Mouse (Mus musculus) embryonic facial prominence, embryonic 11.5 days (tissue): ENCODE measurements at regions not wholly inside any gene's neighbourhood (a gene's known extent, or its start where the extent isn't known, plus 50 kb on each side); places are given as distances from the start of the nearest gene placed in this dataset.
A peak's percentile ranks its signal among the peaks of the same experiment; 100 is the strongest.

Experiments
- ATAC-seq: fragments of 200-750 bp; cut with Nextera tagmentation; replicated peaks from 2 replicates; pipeline ENCODE4 v1.8.0; 2017; ENCODE audit warnings: low read depth; ENCODE audit not compliant: insufficient number of reproducible peaks, low FRiP score, low TSS enrichment
- DNase-seq: peaks from one replicate; pipeline ENCODE4 v3.0.0-alpha.2; 2015; ENCODE audit warnings: low spot score
- H3K27ac ChIP-seq: fragments of 300-500 bp; sonication (generic); replicated peaks from 2 replicates; pipeline ENCODE4 v1.5.1; 2014; ENCODE audit warnings: mild to moderate bottlenecking, low read depth, low read length, control low read depth
- H3K27me3 ChIP-seq: fragments of 300-500 bp; sonication (generic); 2 replicates; pipeline ENCODE4 v1.6.1; 2014; ENCODE audit warnings: mild to moderate bottlenecking, low read length, moderate library complexity, mixed read lengths; ENCODE audit not compliant: control insufficient read depth, insufficient read depth
- H3K36me3 ChIP-seq: fragments of 300-500 bp; sonication (generic); replicated peaks from 2 replicates; pipeline ENCODE4 v1.6.1; 2014; ENCODE audit warnings: low read depth, mild to moderate bottlenecking, low read length, moderate library complexity, mixed read lengths; ENCODE audit not compliant: control insufficient read depth, insufficient read depth
- H3K4me1 ChIP-seq: fragments of 300-500 bp; sonication (generic); 2 replicates; pipeline ENCODE4 v1.6.1; 2014; ENCODE audit warnings: low read length, mixed read lengths; ENCODE audit not compliant: control insufficient read depth, insufficient read depth
- H3K4me2 ChIP-seq: fragments of 300-500 bp; sonication (generic); 2 replicates; pipeline ENCODE4 v1.6.1; 2014; ENCODE audit warnings: low read depth, mild to moderate bottlenecking, control low read depth, low read length, moderate library complexity
- H3K4me3 ChIP-seq: fragments of 300-500 bp; sonication (generic); 2 replicates; pipeline ENCODE4 v1.5.1; 2014; ENCODE audit warnings: low read depth, low read length, control low read depth
- H3K9ac ChIP-seq: fragments of 300-500 bp; sonication (generic); replicated peaks from 2 replicates; pipeline ENCODE4 v1.6.1; 2014; ENCODE audit warnings: mild to moderate bottlenecking, control low read depth, low read length
- H3K9me3 ChIP-seq: fragments of 300-500 bp; sonication (generic); replicated peaks from 2 replicates; pipeline ENCODE4 v1.6.1; 2016; ENCODE audit warnings: mild to moderate bottlenecking, low read length, inconsistent platforms, mixed read lengths; ENCODE audit not compliant: control insufficient read depth
- WGBS: fragments of 180-500 bp; shearing (Covaris S2); extraction: QIAGEN DNeasy Blood & Tissue Kit; methylation state at CpG from one replicate; pipeline ENCODE4 v1.1.7; 2014; 5-methylcytosine and 5-hydroxymethylcytosine counted together

- Histone ChIP-seq H3K4me1 (no peaks in the 10 kb centered on the region), H3K27ac (no peak overlapping the region), H3K9ac (no peak overlapping the region), H3K4me2 (no peak overlapping the region), H3K27me3 (no peaks in the 10 kb centered on the region), H3K36me3 (no peaks in the 10 kb centered on the region), H3K9me3 (no peaks in the 10 kb centered on the region), H3K4me3 (no peak overlapping the region)
- no peak for DNase-seq
- ATAC-seq = no peak
These were observed 235.2 kb upstream of the Clec14a start for GRCm38 (mm10) chr12:58504283-58504682.

GRCm38 (mm10) chr12:58474181-58474580 is 205.1 kb upstream of the Clec14a start:
- Histone ChIP-seq H3K9ac (no peak overlapping the region), H3K4me3 (no peak overlapping the region), H3K27me3 (no peaks in the 10 kb centered on the region), H3K36me3 (no peaks in the 10 kb centered on the region), H3K4me2 (no peak overlapping the region), H3K4me1 (no peaks in the 10 kb centered on the region), H3K27ac (no peak overlapping the region), H3K9me3 (no peaks in the 10 kb centered on the region)
- ATAC-seq (no peak), DNase-seq (no peak)

- no peak overlapping the region for H3K27ac ChIP-seq
- no peaks in the 10 kb centered on the region for H3K36me3 ChIP-seq
- no peaks in the 10 kb centered on the region for H3K4me1 ChIP-seq
- 65% methylated on average over 1 of the region's 1 CpGs for WGBS
- H3K4me2 ChIP-seq = no peak overlapping the region
- H3K9me3 ChIP-seq = no peaks in the 10 kb centered on the region
- DNase-seq = no peak
- H3K9ac ChIP-seq = no peak overlapping the region
- H3K4me3 ChIP-seq = no peak overlapping the region
- ATAC-seq = no peak
- H3K27me3 ChIP-seq = no peaks in the 10 kb centered on the region
These were observed 204.4 kb upstream of the Clec14a start for GRCm38 (mm10) chr12:58473511-58473910.

GRCm38 (mm10) chr12:58460465-58460864 is 191.4 kb upstream of the Clec14a start:
- Histone ChIP-seq H3K36me3 (no peaks in the 10 kb centered on the region), H3K4me3 (no peak overlapping the region), H3K27me3 (no peaks in the 10 kb centered on the region), H3K4me1 (no peaks in the 10 kb centered on the region), H3K27ac (no peak overlapping the region), H3K9me3 (no peaks in the 10 kb centered on the region), H3K4me2 (no peak overlapping the region), H3K9ac (no peak overlapping the region)
- no peak for DNase-seq
- no peak for ATAC-seq
- WGBS = 97% methylated on average over 3 of the region's 3 CpGs

GRCm38 (mm10) chr12:58454828-58455227 is 185.7 kb upstream of the Clec14a start:
- no peak overlapping the region for H3K4me2 ChIP-seq
- DNase-seq (no peak), ATAC-seq (no peak)
- H3K9me3 ChIP-seq = no peaks in the 10 kb centered on the region
- H3K27ac ChIP-seq = no peak overlapping the region
- no peaks in the 10 kb centered on the region for H3K4me1 ChIP-seq
- H3K4me3 ChIP-seq = no peak overlapping the region
- no peaks in the 10 kb centered on the region for H3K36me3 ChIP-seq
- 88% methylated on average over 2 of the region's 2 CpGs for WGBS
- H3K9ac ChIP-seq = no peak overlapping the region
- no peaks in the 10 kb centered on the region for H3K27me3 ChIP-seq

- 71% methylated on average over 3 of the region's 3 CpGs for WGBS
- Histone ChIP-seq H3K4me1 (no peaks in the 10 kb centered on the region), H3K9me3 (no peaks in the 10 kb centered on the region), H3K36me3 (no peaks in the 10 kb centered on the region), H3K27me3 (no peaks in the 10 kb centered on the region), H3K4me2 (no peak overlapping the region), H3K9ac (no peak overlapping the region), H3K27ac (no peak overlapping the region), H3K4me3 (no peak overlapping the region)
- ATAC-seq (no peak), DNase-seq (no peak)
These were observed 173.9 kb upstream of the Clec14a start for GRCm38 (mm10) chr12:58443007-58443406.

- ATAC-seq = no peak
- no peak overlapping the region for H3K4me2 ChIP-seq
- H3K27me3 ChIP-seq = no peaks in the 10 kb centered on the region
- no peaks in the 10 kb centered on the region for H3K4me1 ChIP-seq
- no peak overlapping the region for H3K9ac ChIP-seq
- WGBS = 86% methylated on average over 2 of the region's 2 CpGs
- no peak overlapping the region for H3K4me3 ChIP-seq
- H3K27ac ChIP-seq = no peak overlapping the region
- no peaks in the 10 kb centered on the region for H3K36me3 ChIP-seq
- no peaks in the 10 kb centered on the region for H3K9me3 ChIP-seq
- no peak for DNase-seq
These were observed 172.9 kb upstream of the Clec14a start for GRCm38 (mm10) chr12:58441962-58442361.

- H3K4me3 ChIP-seq = no peak overlapping the region
- no peaks in the 10 kb centered on the region for H3K36me3 ChIP-seq
- H3K4me1 ChIP-seq = no peaks in the 10 kb centered on the region
- H3K9ac ChIP-seq = no peak overlapping the region
- no peaks in the 10 kb centered on the region for H3K9me3 ChIP-seq
- ATAC-seq (no peak), DNase-seq (no peak)
- H3K4me2 ChIP-seq = no peak overlapping the region
- H3K27me3 ChIP-seq = no peaks in the 10 kb centered on the region
- no peak overlapping the region for H3K27ac ChIP-seq
These were observed 171.6 kb upstream of the Clec14a start for GRCm38 (mm10) chr12:58440666-58441065.

GRCm38 (mm10) chr12:58437031-58437430 is 167.9 kb upstream of the Clec14a start:
- Histone ChIP-seq H3K4me1 (no peaks in the 10 kb centered on the region), H3K9ac (no peak overlapping the region), H3K27me3 (no peaks in the 10 kb centered on the region), H3K4me3 (no peak overlapping the region), H3K9me3 (no peaks in the 10 kb centered on the region), H3K4me2 (no peak overlapping the region), H3K36me3 (no peaks in the 10 kb centered on the region), H3K27ac (no peak overlapping the region)
- 58% methylated on average over 6 of the region's 6 CpGs for WGBS
- DNase-seq = peak; percentile 27
- ATAC-seq = no peak
